Mouse (Mus musculus) telencephalon, adult 2 months (tissue): ENCODE measurements around the gene Gm14418.

Source experiments
- DNase-seq: peaks from one replicate; pipeline ENCODE4 v3.0.0-alpha.2; 2011; ENCODE audit warnings: low read depth, low spot score

Gm14418 gene

DNA sequence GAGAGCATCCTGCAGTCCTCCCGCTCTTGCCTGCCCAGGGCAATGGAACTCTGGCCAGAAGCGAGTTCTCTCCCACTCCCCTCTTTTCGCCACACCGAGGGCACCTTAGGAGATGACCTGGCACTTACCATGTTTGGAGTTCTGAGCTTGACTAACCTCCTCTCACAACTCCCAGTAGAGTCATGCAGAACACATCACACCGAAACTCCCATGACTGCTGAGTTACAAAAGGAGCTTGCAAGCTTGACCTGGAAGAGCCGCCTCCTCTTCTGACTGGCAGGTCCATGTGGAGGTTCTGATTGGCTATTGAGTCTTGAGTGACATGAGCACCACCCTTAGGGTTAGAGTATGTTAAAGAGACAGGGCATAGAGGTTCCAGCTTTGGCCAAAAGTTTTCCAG, at the start of gene Gm14418:
Gene Gm14418 (minus strand): TSS at position 225 of the 400 bp plus-strand sequence.
- DNase-seq: peak; percentile 0
